In genomic region chr3:135469146-135469545, GRCm38 (mm10) we compare ENCODE assay signal across 17 mouse cellular contexts. TPM values are rescaled to one million over a fixed set of nuclear protein-coding genes. Genes with fewer than 3 reads are reported as not detected.
DNase-seq lines count a peak whose midpoint lies in the region; ATAC-seq and TF ChIP-seq lines count a peak whose summit lies in the region.
"Had no signal": no experiment of that assay in that cellular context is flagged by ENCODE, and none has a peak within 500 bp of the region (broad histone marks: within the 10 kb centered on the region; RNA-seq: fewer than 3 reads in every experiment).

No protein-coding gene starts in this region.

- H3K27ac ChIP-seq in forebrain, postnatal 0 days (ENCODE audit: low read depth, low read length), result no peak overlapping the region
- H3K27ac ChIP-seq in forebrain, embryonic 10.5 days, result no peak overlapping the region
- 0 out of 2 replicates have a peak overlapping the region, but pooled peaks have one; percentile 22 for H3K27ac ChIP-seq in limb, embryonic 13.5 days
- no peak overlapping the region for H3K27ac ChIP-seq in limb, embryonic 10.5 days
- no peak overlapping the region for H3K27ac ChIP-seq in MEL (ENCODE audit: control insufficient read depth, low read depth, low read length)
- H3K27ac ChIP-seq: hindbrain, embryonic 15.5 days; lung, embryonic 15.5 days; stomach, embryonic 15.5 days had no signal

- TF ChIP-seq POLR2A in MEL (IDR thresholded peaks at IDR 0.05; ENCODE audit: control insufficient read depth in 1 of 2, insufficient read depth in 1 of 2, low read depth in 1 of 2, low read length in 2 of 2, poor library complexity in 1 of 2), result no peak
- TF ChIP-seq POLR2A in brain, embryonic 14.5 days (IDR thresholded peaks at IDR 0.05; ENCODE audit: borderline replicate concordance, extremely low read depth, insufficient read depth, insufficient read length, poor library complexity, severe bottlenecking), result no peak

- no peak overlapping the region for H3K4me2 ChIP-seq in forebrain, postnatal 0 days (ENCODE audit: low read depth)
- H3K4me2 ChIP-seq in limb, embryonic 13.5 days (replicated peaks), result no peak overlapping the region
- H3K4me2 ChIP-seq: heart, embryonic 12.5 days; hindbrain, embryonic 15.5 days; lung, embryonic 15.5 days; stomach, embryonic 15.5 days had no signal

- ATAC-seq in forebrain, postnatal 0 days, result peak; percentile 17; the same call in 1 of the 2 replicates
- ATAC-seq in limb, embryonic 13.5 days (ENCODE audit: low FRiP score, low read depth), result peak; percentile 16; the same call in 1 of the 2 replicates
- ATAC-seq: midbrain, embryonic 16.5 days had no signal

- no peak for TF ChIP-seq EP300 in MEL (IDR thresholded peaks at IDR 0.05; ENCODE audit: low read depth in 1 of 2, low read length in 2 of 2)

- TF ChIP-seq CTCF in forebrain, postnatal 0 days (IDR thresholded peaks at IDR 0.05; ENCODE audit: low read depth), result no peak
- TF ChIP-seq CTCF in MEL (IDR thresholded peaks at IDR 0.05 in 2 of 3, conservative IDR thresholded peaks at IDR 0.05 in 1 of 3; ENCODE audit: control insufficient read depth in 1 of 3, insufficient read depth in 1 of 3, low read depth in 2 of 3, low read length in 3 of 3, poor library complexity in 1 of 3, severe bottlenecking in 1 of 3), result no peak
- no peak for TF ChIP-seq CTCF in brain, embryonic 14.5 days (IDR thresholded peaks at IDR 0.05; ENCODE audit: borderline replicate concordance, extremely low read depth, insufficient read depth, insufficient read length)

- no peaks in the 10 kb centered on the region for H3K9me3 ChIP-seq in forebrain, postnatal 0 days (ENCODE audit: low read length)
- no peaks in the 10 kb centered on the region for H3K9me3 ChIP-seq in forebrain, embryonic 10.5 days
- no peaks in the 10 kb centered on the region for H3K9me3 ChIP-seq in limb, embryonic 13.5 days
- H3K9me3 ChIP-seq in limb, embryonic 10.5 days (replicated peaks), result no peaks in the 10 kb centered on the region
- H3K9me3 ChIP-seq in MEL (replicated peaks; ENCODE audit: insufficient read depth, low read length), result no peaks in the 10 kb centered on the region
- H3K9me3 ChIP-seq: heart, embryonic 12.5 days; hindbrain, embryonic 15.5 days; lung, embryonic 15.5 days; stomach, embryonic 15.5 days had no signal

- no peaks in the 10 kb centered on the region for H3K4me1 ChIP-seq in forebrain, postnatal 0 days (ENCODE audit: insufficient read depth)
- H3K4me1 ChIP-seq in forebrain, embryonic 10.5 days, result no peaks in the 10 kb centered on the region
- peaks cover 18% of the 10 kb centered on the region for H3K4me1 ChIP-seq in limb, embryonic 13.5 days
- no peaks in the 10 kb centered on the region for H3K4me1 ChIP-seq in limb, embryonic 10.5 days
- H3K4me1 ChIP-seq in MEL (ENCODE audit: control insufficient read depth in 1 of 2, insufficient read depth in 2 of 2, low read length in 2 of 2), result 0 out of 4 replicates have a peak, but pooled peaks cover 0 to 2% of the 10 kb centered on the region in 2 experiments
- H3K4me1 ChIP-seq: hindbrain, embryonic 15.5 days; lung, embryonic 15.5 days; stomach, embryonic 15.5 days had no signal

- no peaks in the 10 kb centered on the region for H3K79me2 ChIP-seq in MEL (ENCODE audit: control insufficient read depth, insufficient read depth, low read length, poor library complexity)

- WGBS in forebrain, postnatal 0 days, result 52% methylated on average over 3 of the region's 3 CpGs
- WGBS in forebrain, embryonic 10.5 days, result 64% methylated on average over 3 of the region's 3 CpGs
- 56% methylated on average over 3 of the region's 3 CpGs for WGBS in limb, embryonic 13.5 days
- 61% methylated on average over 3 of the region's 3 CpGs for WGBS in limb, embryonic 10.5 days

- peaks cover 11% of the 10 kb centered on the region for H3K36me3 ChIP-seq in forebrain, postnatal 0 days (ENCODE audit: insufficient read depth)
- peaks cover 30% of the 10 kb centered on the region for H3K36me3 ChIP-seq in forebrain, embryonic 10.5 days (replicated peaks)
- H3K36me3 ChIP-seq in limb, embryonic 13.5 days, result peaks cover 10% of the 10 kb centered on the region
- peaks cover 28% of the 10 kb centered on the region for H3K36me3 ChIP-seq in limb, embryonic 10.5 days
- H3K36me3 ChIP-seq in MEL (ENCODE audit: control insufficient read depth in 1 of 2, insufficient read depth in 2 of 2, low read length in 2 of 2), result peaks cover 5 to 18% of the 10 kb centered on the region in 2 experiments; a peak in 3 of 4 replicates
- H3K36me3 ChIP-seq: heart, embryonic 12.5 days had no signal

- TF ChIP-seq RAD21 in MEL (IDR thresholded peaks at IDR 0.05; ENCODE audit: low read depth, low read length), result no peak

- no peak overlapping the region for H3K4me3 ChIP-seq in forebrain, postnatal 0 days (ENCODE audit: low read depth, low read length)
- no peak overlapping the region for H3K4me3 ChIP-seq in forebrain, embryonic 10.5 days
- H3K4me3 ChIP-seq in limb, embryonic 13.5 days, result no peak overlapping the region
- H3K4me3 ChIP-seq in limb, embryonic 10.5 days, result no peak overlapping the region
- H3K4me3 ChIP-seq in MEL (ENCODE audit: control insufficient read depth in 1 of 2, insufficient read depth in 1 of 2, low read depth in 2 of 2, low read length in 2 of 2), result no peak overlapping the region
- H3K4me3 ChIP-seq: heart, embryonic 12.5 days; hindbrain, embryonic 15.5 days; lung, embryonic 15.5 days; stomach, embryonic 15.5 days had no signal

- H3K9ac ChIP-seq in forebrain, postnatal 0 days, result no peak overlapping the region
- H3K9ac ChIP-seq in limb, embryonic 13.5 days, result no peak overlapping the region
- H3K9ac ChIP-seq in MEL (ENCODE audit: control insufficient read depth, low read depth, low read length, poor library complexity, severe bottlenecking), result no peak overlapping the region
- H3K9ac ChIP-seq: heart, embryonic 12.5 days; hindbrain, embryonic 15.5 days; lung, embryonic 15.5 days; stomach, embryonic 15.5 days had no signal

- no peaks in the 10 kb centered on the region for H3K27me3 ChIP-seq in forebrain, postnatal 0 days (ENCODE audit: insufficient read depth, low read length)
- no peaks in the 10 kb centered on the region for H3K27me3 ChIP-seq in forebrain, embryonic 10.5 days (ENCODE audit: poor library complexity, severe bottlenecking)
- H3K27me3 ChIP-seq in limb, embryonic 13.5 days, result no peaks in the 10 kb centered on the region
- no peaks in the 10 kb centered on the region for H3K27me3 ChIP-seq in limb, embryonic 10.5 days (ENCODE audit: low read depth, poor library complexity, severe bottlenecking)
- H3K27me3 ChIP-seq in MEL (ENCODE audit: control insufficient read depth in 1 of 2, insufficient read depth in 2 of 2, low read length in 2 of 2), result no peaks in the 10 kb centered on the region
- H3K27me3 ChIP-seq: heart, embryonic 12.5 days; hindbrain, embryonic 15.5 days; lung, embryonic 15.5 days; stomach, embryonic 15.5 days had no signal

- no peak for DNase-seq in forebrain, postnatal 0 days
- DNase-seq in forebrain, embryonic 10.5 days (ENCODE audit: extremely low spot score, low spot score), result no peak
- DNase-seq in limb, embryonic 10.5 days (ENCODE audit: low spot score), result no peak
- DNase-seq in MEL (ENCODE audit: low read depth, low spot score), result no peak
- DNase-seq in brain, embryonic 14.5 days (ENCODE audit: low read depth), result peak; percentile 11
- no peak for DNase-seq in right cerebral cortex, postnatal 14 days
- DNase-seq: cerebellum, adult 11 months; cerebellum, postnatal 36 days; heart, postnatal 36 days; kidney, adult 9 months; thymus, adult 2 months had no signal

TF ChIP-seq in MEL, 35 proteins besides CTCF, POLR2A, EP300 and RAD21 (continues in another document):
- TF ChIP-seq MYC (IDR thresholded peaks at IDR 0.05; ENCODE audit: low read depth, low read length) (no peak), ZMIZ1 (IDR thresholded peaks at IDR 0.05; ENCODE audit: low read depth, low read length) (0 out of 2 replicates have a peak, but pooled peaks have one; percentile 14), MYB (IDR thresholded peaks at IDR 0.05; ENCODE audit: low read depth, low read length) (no peak), GABPA (IDR thresholded peaks at IDR 0.05; ENCODE audit: low read depth, low read length) (no peak)

RNA-seq across cellular contexts. Expression of gene Manba, which starts 16.3 kb away (rescaled TPM):
- total RNA-seq in forebrain, postnatal 0 days (2014; rRNA removed), result 5.8 and 7.2 TPM in 2 replicates
- polyA plus RNA-seq in forebrain, postnatal 0 days (2015; fragmentation: Nextera tagmentation; extraction: Ambion mirVana), result 4.6 and 4.7 TPM in 2 replicates
- polyA plus RNA-seq in forebrain, embryonic 10.5 days (2016; fragmentation: Nextera tagmentation; extraction: Ambion mirVana), result 3.9 and 4.4 TPM in 2 replicates
- polyA plus RNA-seq in limb, embryonic 13.5 days (2015; fragmentation: Nextera tagmentation; extraction: Ambion mirVana), result 5.5 and 5.7 TPM in 2 replicates
- polyA plus RNA-seq in limb, embryonic 10.5 days (2016; fragmentation: Nextera tagmentation; extraction: Ambion mirVana), result 1.9 and 2.5 TPM in 2 replicates
- 8.1 and 9.1 TPM in 2 replicates for total RNA-seq in MEL (2012; rRNA removed)
- polyA plus RNA-seq in MEL (2012; ENCODE audit: insufficient read depth in 1 of 2, insufficient read length in 2 of 2, low read depth in 1 of 2, low replicate concordance in 2 of 2, missing spikeins in 1 of 2), result 10 to 100 TPM in 1 of 2 experiments, not detected in 1; 10.6 TPM
- 2.0 and 3.1 TPM in 2 replicates for polyA plus RNA-seq in brain, embryonic 14.5 days (2012; rRNA removed)

RNA-seq across cellular contexts. Expression of gene Ube2d3, which starts 31.2 kb away (rescaled TPM):
- total RNA-seq in forebrain, postnatal 0 days (2014; rRNA removed), result 483 and 607 TPM in 2 replicates
- 333 and 341 TPM in 2 replicates for polyA plus RNA-seq in forebrain, postnatal 0 days (2015; fragmentation: Nextera tagmentation; extraction: Ambion mirVana)
- polyA plus RNA-seq in forebrain, embryonic 10.5 days (2016; fragmentation: Nextera tagmentation; extraction: Ambion mirVana), result 565 and 588 TPM in 2 replicates
- 506 and 507 TPM in 2 replicates for polyA plus RNA-seq in limb, embryonic 13.5 days (2015; fragmentation: Nextera tagmentation; extraction: Ambion mirVana)
- polyA plus RNA-seq in limb, embryonic 10.5 days (2016; fragmentation: Nextera tagmentation; extraction: Ambion mirVana), result 530 and 546 TPM in 2 replicates
- total RNA-seq in MEL (2012; rRNA removed), result 340 and 348 TPM in 2 replicates
- polyA plus RNA-seq in MEL (2012; ENCODE audit: insufficient read depth in 1 of 2, insufficient read length in 2 of 2, low read depth in 1 of 2, low replicate concordance in 2 of 2, missing spikeins in 1 of 2), result 100 to 1,000 TPM in 1 of 2 experiments, 10 to 100 TPM in 1; 40.9 to 432 TPM
- polyA plus RNA-seq in brain, embryonic 14.5 days (2012; rRNA removed), result 299 and 350 TPM in 2 replicates

RNA-seq across cellular contexts. Expression of gene Cisd2, which starts 45.4 kb away (rescaled TPM):
- 29.0 and 41.5 TPM in 2 replicates for total RNA-seq in forebrain, postnatal 0 days (2014; rRNA removed)
- 29.7 and 41.1 TPM in 2 replicates for polyA plus RNA-seq in forebrain, postnatal 0 days (2015; fragmentation: Nextera tagmentation; extraction: Ambion mirVana)
- polyA plus RNA-seq in forebrain, embryonic 10.5 days (2016; fragmentation: Nextera tagmentation; extraction: Ambion mirVana), result 87.8 and 89.8 TPM in 2 replicates
- 66.8 and 67.7 TPM in 2 replicates for polyA plus RNA-seq in limb, embryonic 13.5 days (2015; fragmentation: Nextera tagmentation; extraction: Ambion mirVana)
- 66.4 and 75.3 TPM in 2 replicates for polyA plus RNA-seq in limb, embryonic 10.5 days (2016; fragmentation: Nextera tagmentation; extraction: Ambion mirVana)
- 23.9 and 24.8 TPM in 2 replicates for total RNA-seq in MEL (2012; rRNA removed)
- 10 to 100 TPM in 1 of 2 experiments, not detected in 1; 26.9 TPM for polyA plus RNA-seq in MEL (2012; ENCODE audit: insufficient read depth in 1 of 2, insufficient read length in 2 of 2, low read depth in 1 of 2, low replicate concordance in 2 of 2, missing spikeins in 1 of 2)
- 48.5 and 48.9 TPM in 2 replicates for polyA plus RNA-seq in brain, embryonic 14.5 days (2012; rRNA removed)
